Mouse (Mus musculus): ENCODE results near the gene Amer1. TPM values are rescaled to one million over a fixed set of nuclear protein-coding genes. Genes with fewer than 3 reads are reported as not detected.

Gene Amer1
- polyA plus RNA-seq (2012; rRNA removed): 1.1 and 1.2 TPM in 2 replicates

DNA sequence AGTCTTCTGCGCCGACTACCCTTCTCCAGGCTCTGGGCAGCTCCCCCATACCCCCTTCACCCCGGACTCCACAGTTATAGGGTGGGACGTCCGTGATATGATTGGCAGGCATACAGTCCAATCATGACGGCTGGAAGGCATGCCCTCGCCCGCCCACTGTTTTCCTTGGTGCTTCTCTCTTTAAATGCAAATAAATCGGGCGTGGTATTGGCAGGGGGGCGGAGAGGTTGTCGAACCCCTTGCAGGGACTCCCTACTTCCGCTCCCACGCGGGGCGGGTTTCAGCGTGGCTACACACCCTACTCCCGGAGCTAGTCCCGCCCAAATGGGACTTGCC is at the start of gene Amer1:
Gene Amer1 (minus strand): TSS at position 97 of the 336 bp plus-strand sequence.

Other genes with a start within 250 kb of the Amer1 start
- 2.1 and 2.6 TPM in 2 replicates for gene Arhgef9, start 248.0 kb downstream of the Amer1 start, polyA plus RNA-seq (2012; rRNA removed)
- gene Asb12, start 113.1 kb upstream of the Amer1 start, polyA plus RNA-seq (2012; rRNA removed): not detected in 2 replicates
- gene Pfn5, start 113.2 kb upstream of the Amer1 start, polyA plus RNA-seq (2012; rRNA removed): not detected in 2 replicates
- gene Zc4h2, start 213.6 kb upstream of the Amer1 start, polyA plus RNA-seq (2012; rRNA removed): 0.90 and 1.0 TPM in 2 replicates